Mouse (Mus musculus) heart, postnatal 0 days (tissue): ENCODE results near the gene Lce1l. TPM values are rescaled to one million over a fixed set of nuclear protein-coding genes. Genes with fewer than 3 reads are reported as not detected.

Experiments
- ATAC-seq: fragments of 200-750 bp; cut with Nextera tagmentation; 2 replicates; pipeline ENCODE4 v1.8.0; 2017; ENCODE audit warnings: low read depth, moderate number of reproducible peaks, moderate library complexity; ENCODE audit not compliant: insufficient read depth
- DNase-seq: peaks from one replicate; pipeline ENCODE4 v3.0.0-alpha.2; 2016; ENCODE audit warnings: low spot score
- H3K27ac ChIP-seq: fragments of 300-500 bp; sonication (generic); 2 replicates; pipeline ENCODE4 v1.5.1; 2014; ENCODE audit warnings: low read depth, mild to moderate bottlenecking
- H3K27me3 ChIP-seq: fragments of 300-500 bp; sonication (generic); 2 replicates; pipeline ENCODE4 v1.6.1; 2014; ENCODE audit warnings: low read length, mixed read lengths; ENCODE audit not compliant: control insufficient read depth, insufficient read depth
- H3K36me3 ChIP-seq: fragments of 300-500 bp; sonication (generic); replicated peaks from 2 replicates; pipeline ENCODE4 v1.6.1; 2014; ENCODE audit warnings: low read length, mixed read lengths; ENCODE audit not compliant: control insufficient read depth, insufficient read depth
- H3K4me1 ChIP-seq: fragments of 300-500 bp; sonication (generic); 2 replicates; pipeline ENCODE4 v1.6.1; 2014; ENCODE audit warnings: antibody characterized with exemption; ENCODE audit not compliant: control insufficient read depth, insufficient read depth
- H3K4me2 ChIP-seq: fragments of 300-500 bp; sonication (generic); 2 replicates; pipeline ENCODE4 v1.6.1; 2014; ENCODE audit warnings: low read depth, mild to moderate bottlenecking, low read length, moderate library complexity
- H3K4me3 ChIP-seq: fragments of 300-500 bp; sonication (generic); 2 replicates; pipeline ENCODE4 v1.5.1; 2014; ENCODE audit warnings: low read depth, low read length
- H3K9ac ChIP-seq: fragments of 300-500 bp; sonication (generic); replicated peaks from 2 replicates; pipeline ENCODE4 v1.6.1; 2014; ENCODE audit warnings: low read depth, low read length, mixed read lengths
- H3K9me3 ChIP-seq: fragments of 300-500 bp; sonication (generic); replicated peaks from 2 replicates; pipeline ENCODE4 v1.6.1; 2016; ENCODE audit warnings: low read length; ENCODE audit not compliant: control insufficient read depth
- CTCF ChIP-seq: IDR thresholded peaks from 2 replicates; pipeline ENCODE4 v1.5.1; 2016; ENCODE audit warnings: antibody characterized with exemption, control low read depth, low read depth
- EP300 ChIP-seq: IDR thresholded peaks from 2 replicates; pipeline ENCODE4 v1.6.1; 2016; ENCODE audit warnings: antibody characterized with exemption, low read depth
- WGBS: fragments of 180-500 bp; shearing (Covaris S2); extraction: QIAGEN DNeasy Blood & Tissue Kit; methylation state at CpG from one replicate; pipeline ENCODE4 v1.1.7; 2014; 5-methylcytosine and 5-hydroxymethylcytosine counted together
- polyA plus RNA-seq: library from polyadenylated mRNA; unstranded; fragments of >200 nt; fragmentation: Nextera tagmentation; extraction: Ambion mirVana; gene quantifications from 2 replicates; pipeline ENCODE4 v1.2.1, GENCODE M21; 2015
- total RNA-seq: library from RNA; depleted of rRNA; stranded (reverse); fragments of >200 nt; gene quantifications from 2 replicates; pipeline ENCODE4 v1.2.3, GENCODE M21; 2014; ENCODE audit warnings: low replicate concordance; rRNA removed

Gene Lce1l
- total RNA-seq (not detected in 2 replicates), polyA plus RNA-seq (not detected in 2 replicates)

DNA sequence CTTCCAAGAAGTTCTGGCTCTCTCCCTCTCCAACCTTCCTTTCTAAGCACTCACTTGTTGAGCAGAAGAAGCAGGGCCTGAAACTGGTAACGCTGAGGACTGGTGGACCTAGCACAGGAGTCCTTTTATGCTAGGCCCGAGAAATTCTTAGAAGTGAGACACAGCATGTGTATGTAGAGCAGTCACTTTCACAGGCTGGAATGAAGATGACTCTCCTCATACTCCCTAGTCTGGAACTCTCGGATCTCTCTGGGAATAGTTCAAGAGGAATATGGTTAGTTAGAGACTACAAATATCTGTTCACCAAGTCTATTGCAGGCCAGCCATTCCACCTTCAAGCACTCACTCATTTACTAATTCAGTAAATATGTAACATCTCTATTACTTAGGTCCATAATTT, at the start of gene Lce1l:
Lce1l (minus strand) TSS at position 101 of the 400 bp plus-strand sequence.
- ATAC-seq = no peak
- no peaks in the 10 kb centered on the region for H3K4me1 ChIP-seq
- WGBS = 70% methylated on average over 3 of the region's 3 CpGs
- H3K4me3 ChIP-seq = no peak within 1 kb of the TSS
- no peak for DNase-seq
- no peaks in the 10 kb centered on the region for H3K36me3 ChIP-seq
- H3K9me3 ChIP-seq = no peaks in the 10 kb centered on the region
- no peak for TF ChIP-seq EP300
- TF ChIP-seq CTCF = no peak
- H3K9ac ChIP-seq = no peak within 1 kb of the TSS
- H3K4me2 ChIP-seq = no peak within 1 kb of the TSS
- H3K27me3 ChIP-seq = no peaks in the 10 kb centered on the region
- no peak within 1 kb of the TSS for H3K27ac ChIP-seq

DNA sequence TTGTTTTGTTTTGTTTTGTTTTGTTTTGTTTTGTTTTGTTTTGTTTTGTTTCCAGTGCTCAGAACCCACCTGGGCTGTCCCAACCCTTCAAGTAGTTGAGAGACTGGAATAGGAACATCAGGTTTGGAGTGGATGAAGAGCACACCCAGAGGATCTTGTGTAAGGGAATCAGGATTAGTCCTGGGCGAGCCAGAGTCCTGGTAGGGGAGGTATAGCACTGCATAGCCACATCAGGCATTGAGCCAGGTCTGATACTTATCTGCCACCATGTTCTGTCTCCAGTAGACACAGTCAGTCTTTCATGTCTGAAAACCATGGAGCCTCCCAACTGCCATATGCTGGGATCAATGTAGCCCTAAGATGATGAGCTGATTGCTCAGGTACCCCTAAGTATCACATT, 43.4 kb upstream of the Lce1l start:
- H3K27ac ChIP-seq = no peak overlapping the region
- H3K9ac ChIP-seq = no peak overlapping the region
- H3K36me3 ChIP-seq = no peaks in the 10 kb centered on the region
- DNase-seq (no peak), ATAC-seq (no peak)
- WGBS = 41% methylated on average over 1 of the region's 1 CpGs
- H3K9me3 ChIP-seq = no peaks in the 10 kb centered on the region
- H3K4me1 ChIP-seq = no peaks in the 10 kb centered on the region
- H3K4me3 ChIP-seq = no peak overlapping the region
- TF ChIP-seq CTCF = no peak
- no peak for TF ChIP-seq EP300
- no peaks in the 10 kb centered on the region for H3K27me3 ChIP-seq
- no peak overlapping the region for H3K4me2 ChIP-seq

DNA sequence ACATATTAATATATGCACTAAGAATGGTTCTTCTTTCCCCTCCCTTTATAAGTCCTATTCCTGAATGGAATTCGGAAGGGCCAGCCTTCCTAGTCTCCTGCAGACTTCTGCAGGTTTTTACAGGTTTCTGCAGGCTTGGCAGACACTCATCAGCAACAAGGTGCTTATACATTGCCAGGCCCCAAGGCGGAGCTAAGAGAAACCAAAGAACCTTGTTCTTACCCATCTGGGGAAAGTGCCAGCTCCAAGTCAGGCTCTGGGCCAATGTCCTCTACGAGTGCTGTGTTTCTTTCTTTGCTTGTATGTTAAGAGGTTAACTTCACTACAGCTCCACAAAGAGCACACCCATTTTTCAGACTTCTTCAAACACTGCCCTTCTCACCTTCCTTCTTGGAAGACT, 43.0 kb upstream of the Lce1l start:
- DNase-seq (no peak), ATAC-seq (no peak)
- TF ChIP-seq EP300 = no peak
- no peak for TF ChIP-seq CTCF
- Histone ChIP-seq H3K4me2 (no peak overlapping the region), H3K4me1 (no peaks in the 10 kb centered on the region), H3K27ac (no peak overlapping the region), H3K9me3 (no peaks in the 10 kb centered on the region), H3K36me3 (no peaks in the 10 kb centered on the region), H3K4me3 (no peak overlapping the region), H3K27me3 (no peaks in the 10 kb centered on the region), H3K9ac (no peak overlapping the region)
- WGBS = 48% methylated on average over 3 of the region's 3 CpGs

DNA sequence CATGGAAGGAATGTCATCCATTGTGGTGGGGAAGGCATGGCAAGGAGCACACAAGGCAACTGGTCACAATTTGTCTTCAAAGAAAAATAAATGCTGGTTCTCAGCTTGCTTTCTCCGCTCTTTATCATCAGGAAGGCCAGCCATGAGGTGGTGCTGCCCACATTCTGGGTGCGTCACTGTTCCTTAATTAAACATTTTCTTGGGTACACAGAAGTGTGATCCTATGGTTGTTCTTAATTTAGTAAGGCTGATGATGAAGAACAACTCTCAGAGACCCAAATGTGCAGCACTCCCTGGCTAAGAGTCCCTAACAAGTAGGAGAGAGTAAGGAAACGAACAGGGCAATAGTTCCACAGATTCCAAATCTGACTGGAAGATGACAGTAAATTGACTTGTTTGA, 23.1 kb upstream of the Lce1l start:
- TF ChIP-seq EP300 (no peak), CTCF (no peak)
- DNase-seq (no peak), ATAC-seq (no peak)
- Histone ChIP-seq H3K4me1 (no peaks in the 10 kb centered on the region), H3K9me3 (no peaks in the 10 kb centered on the region), H3K27me3 (no peaks in the 10 kb centered on the region), H3K9ac (no peak overlapping the region), H3K4me2 (no peak overlapping the region), H3K4me3 (no peak overlapping the region), H3K27ac (no peak overlapping the region), H3K36me3 (no peaks in the 10 kb centered on the region)
- WGBS = 68% methylated on average over 3 of the region's 3 CpGs

DNA sequence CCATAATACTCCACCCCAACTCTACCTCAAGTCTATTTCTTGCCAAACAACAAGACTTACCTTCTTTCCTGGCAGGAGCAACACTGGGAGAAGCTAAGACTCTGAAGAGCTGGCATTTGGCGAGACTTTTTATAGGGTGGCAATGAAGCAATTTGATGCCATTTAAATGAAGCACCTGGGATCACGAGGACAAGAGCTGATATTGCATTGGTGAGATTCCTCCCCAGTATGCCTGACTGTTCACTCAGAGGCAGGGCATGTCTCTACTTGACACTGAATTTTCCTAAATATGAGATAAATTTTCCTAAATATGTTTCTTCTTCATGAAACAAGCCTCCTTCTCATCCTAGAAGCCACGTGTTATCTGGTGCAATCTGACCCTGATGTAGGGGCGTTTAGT, 19.0 kb upstream of the Lce1l start, which contains the start of gene 2310050C09Rik:
2310050C09Rik (minus strand) TSS at position 101 of the 400 bp plus-strand sequence.
- Histone ChIP-seq H3K4me2 (no peak within 1 kb of the TSS), H3K9ac (no peak within 1 kb of the TSS), H3K4me1 (no peaks in the 10 kb centered on the region), H3K27ac (no peak within 1 kb of the TSS), H3K4me3 (no peak within 1 kb of the TSS), H3K36me3 (no peaks in the 10 kb centered on the region), H3K9me3 (no peaks in the 10 kb centered on the region), H3K27me3 (no peaks in the 10 kb centered on the region)
- ATAC-seq (no peak), DNase-seq (no peak)
- WGBS = 64% methylated on average over 4 of the region's 4 CpGs
- TF ChIP-seq EP300 (no peak), CTCF (no peak)

DNA sequence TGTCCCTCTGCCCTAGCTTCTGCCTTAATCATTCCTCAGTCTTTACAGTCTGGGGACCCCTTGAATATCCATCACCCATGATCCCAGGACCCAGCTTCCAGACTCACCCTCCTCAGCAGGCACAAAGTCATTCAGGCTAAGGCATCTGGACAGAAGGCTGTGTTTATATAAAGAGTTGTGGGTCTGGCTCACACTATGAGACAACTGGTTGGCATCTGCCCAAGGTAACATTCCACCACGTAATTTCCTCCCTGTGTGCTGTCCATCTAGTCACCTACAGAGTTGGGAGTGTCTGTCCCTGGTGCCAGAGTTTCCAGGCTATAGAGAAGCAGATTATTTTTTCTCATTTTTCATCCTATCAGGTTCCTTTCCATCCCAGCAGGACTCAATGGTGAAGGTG, 24.0 kb downstream of the Lce1l start, which contains the start of gene Kprp:
Kprp (minus strand) TSS at position 140 of the 400 bp plus-strand sequence.
- Histone ChIP-seq H3K27ac (no peak within 1 kb of the TSS), H3K9me3 (no peaks in the 10 kb centered on the region), H3K4me2 (no peak within 1 kb of the TSS), H3K9ac (no peak within 1 kb of the TSS), H3K4me1 (no peaks in the 10 kb centered on the region), H3K36me3 (no peaks in the 10 kb centered on the region), H3K27me3 (no peaks in the 10 kb centered on the region), H3K4me3 (no peak within 1 kb of the TSS)
- TF ChIP-seq EP300 = no peak
- no peak for TF ChIP-seq CTCF
- no peak for DNase-seq
- WGBS = 11% methylated on average over 1 of the region's 1 CpGs
- ATAC-seq = no peak
